Mouse (Mus musculus): ENCODE data around the gene Sgtb. TPM values are rescaled to one million over a fixed set of nuclear protein-coding genes. Genes with fewer than 3 reads are reported as not detected.
A peak's percentile ranks its signal among the peaks of the same experiment; 100 is the strongest.

Sgtb gene
- polyA plus RNA-seq, 1 experiment = 1.1 TPM

DNA sequence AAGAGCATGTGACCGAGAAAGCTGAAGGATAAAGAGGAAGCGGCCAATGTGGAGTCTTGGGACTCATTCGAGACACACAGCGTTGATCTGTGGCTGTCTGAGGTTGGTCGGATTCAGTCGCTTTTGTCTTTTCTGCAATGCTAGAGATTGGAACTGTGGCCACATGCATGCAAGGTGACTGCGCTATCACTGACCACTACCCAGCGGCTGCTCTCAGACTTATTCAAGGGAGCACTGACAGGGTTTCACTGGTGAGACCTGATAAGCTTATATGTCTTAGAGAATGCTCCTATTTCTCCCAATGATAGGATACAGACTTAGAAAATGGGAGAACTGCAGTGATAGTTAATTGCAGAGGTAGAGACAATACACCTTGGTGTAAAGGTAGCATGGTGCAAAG is 35.3 kb upstream of the Sgtb start:
- H3K27ac ChIP-seq (ENCODE audit: control insufficient read depth, insufficient read depth, low read depth, low read length, poor library complexity) = no peak overlapping the region
- TF ChIP-seq CTCF (IDR thresholded peaks at IDR 0.05; ENCODE audit: control insufficient read depth, insufficient read depth, low read length) (no peak), POLR2A (IDR thresholded peaks at IDR 0.05; ENCODE audit: borderline replicate concordance, control insufficient read depth, low read depth, low read length) (no peak)
- H3K4me1 ChIP-seq (ENCODE audit: control insufficient read depth, insufficient read depth, low read length) = no peaks in the 10 kb centered on the region; the same call in 1 of the 2 replicates
- no peak overlapping the region for H3K4me3 ChIP-seq (replicated peaks; ENCODE audit: control insufficient read depth, low read depth, low read length)
- 78% methylated on average over 8 of the region's 8 CpGs for WGBS

DNA sequence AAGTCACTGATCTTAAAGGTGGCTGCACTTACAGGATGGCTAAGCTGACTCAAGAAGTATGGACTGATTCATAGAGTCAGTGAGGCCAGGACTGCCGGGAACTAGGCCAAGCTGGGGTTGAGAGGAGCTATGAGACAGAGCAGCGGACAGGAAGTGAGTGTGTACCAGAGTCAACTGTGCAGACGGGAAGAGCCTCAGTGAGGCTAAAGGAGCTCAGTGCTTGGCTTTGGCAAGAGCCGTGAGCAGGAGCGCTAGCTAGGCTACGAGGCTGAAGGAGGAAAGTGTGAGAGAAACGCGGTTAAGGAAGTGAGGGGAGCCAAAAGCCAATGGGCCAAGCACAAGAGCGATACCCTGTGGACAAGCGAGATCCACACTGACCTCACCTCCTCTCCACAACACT is 34.8 kb upstream of the Sgtb start:
- 25% methylated on average over 10 of the region's 10 CpGs for WGBS
- no peaks in the 10 kb centered on the region; the same call in 1 of the 2 replicates for H3K4me1 ChIP-seq (ENCODE audit: control insufficient read depth, insufficient read depth, low read length)
- no peak overlapping the region for H3K27ac ChIP-seq (ENCODE audit: control insufficient read depth, insufficient read depth, low read depth, low read length, poor library complexity)
- H3K4me3 ChIP-seq (replicated peaks; ENCODE audit: control insufficient read depth, low read depth, low read length) = no peak overlapping the region
- TF ChIP-seq CTCF (IDR thresholded peaks at IDR 0.05; ENCODE audit: control insufficient read depth, insufficient read depth, low read length) = no peak
- no peak for TF ChIP-seq POLR2A (IDR thresholded peaks at IDR 0.05; ENCODE audit: borderline replicate concordance, control insufficient read depth, low read depth, low read length)

- no peak overlapping the region for H3K27ac ChIP-seq (ENCODE audit: control insufficient read depth, insufficient read depth, low read depth, low read length, poor library complexity)
- 87% methylated on average over 6 of the region's 6 CpGs for WGBS
- no peak for TF ChIP-seq POLR2A (IDR thresholded peaks at IDR 0.05; ENCODE audit: borderline replicate concordance, control insufficient read depth, low read depth, low read length)
- TF ChIP-seq CTCF (IDR thresholded peaks at IDR 0.05; ENCODE audit: control insufficient read depth, insufficient read depth, low read length) = no peak
- H3K4me1 ChIP-seq (ENCODE audit: control insufficient read depth, insufficient read depth, low read length) = no peaks in the 10 kb centered on the region; the same call in 1 of the 2 replicates
- H3K4me3 ChIP-seq (replicated peaks; ENCODE audit: control insufficient read depth, low read depth, low read length) = no peak overlapping the region
These were observed 32.5 kb upstream of the Sgtb start for GRCm38 (mm10) chr13:104076993-104077392.

DNA sequence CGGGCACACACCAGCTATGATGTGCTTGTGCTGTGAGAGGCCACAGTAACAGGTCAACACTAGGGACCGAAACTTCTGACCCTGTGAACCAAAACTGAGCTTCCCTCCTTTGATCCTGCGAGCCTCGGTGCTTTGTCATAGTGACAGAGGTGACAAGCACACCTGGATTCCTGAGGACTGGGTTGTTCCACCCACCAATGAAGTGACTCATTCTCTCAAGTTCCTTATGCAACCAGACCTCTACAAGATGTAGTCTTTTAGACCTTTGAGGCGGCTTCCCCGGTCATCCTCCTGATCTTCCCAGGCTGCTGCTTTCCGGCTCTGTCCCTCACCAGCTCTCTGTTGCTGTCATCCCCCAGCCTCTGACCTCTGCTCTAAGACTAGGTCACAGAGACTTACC is 27.0 kb upstream of the Sgtb start:
- Histone ChIP-seq H3K4me1 (ENCODE audit: control insufficient read depth, insufficient read depth, low read length) (no peaks in the 10 kb centered on the region), H3K4me3 (replicated peaks; ENCODE audit: control insufficient read depth, low read depth, low read length) (no peak overlapping the region), H3K27ac (ENCODE audit: control insufficient read depth, insufficient read depth, low read depth, low read length, poor library complexity) (no peak overlapping the region)
- no peak for TF ChIP-seq POLR2A (IDR thresholded peaks at IDR 0.05; ENCODE audit: borderline replicate concordance, control insufficient read depth, low read depth, low read length)
- TF ChIP-seq CTCF (IDR thresholded peaks at IDR 0.05; ENCODE audit: control insufficient read depth, insufficient read depth, low read length) = no peak
- 89% methylated on average over 7 of the region's 7 CpGs for WGBS

DNA sequence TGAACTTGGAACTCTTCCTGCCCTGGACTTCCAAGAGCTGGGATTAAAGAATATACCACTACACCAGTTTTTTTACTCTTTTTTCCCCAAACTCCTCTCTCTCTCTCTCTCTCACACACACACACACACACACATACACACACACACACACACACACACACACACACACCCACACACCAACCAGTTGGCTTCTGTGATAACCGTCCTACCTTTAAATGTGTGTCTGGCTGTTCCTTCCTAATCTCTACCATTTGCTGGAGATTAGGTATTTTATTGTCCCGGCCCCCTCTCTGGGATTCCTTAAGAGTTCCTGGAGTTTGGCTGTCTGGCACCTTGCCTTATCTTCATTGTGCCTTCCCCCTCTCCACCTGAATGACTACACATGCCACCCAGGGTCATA is 24.9 kb upstream of the Sgtb start:
- H3K4me1 ChIP-seq (ENCODE audit: control insufficient read depth, insufficient read depth, low read length) = no peaks in the 10 kb centered on the region
- H3K4me3 ChIP-seq (replicated peaks; ENCODE audit: control insufficient read depth, low read depth, low read length) = no peak overlapping the region
- H3K27ac ChIP-seq (ENCODE audit: control insufficient read depth, insufficient read depth, low read depth, low read length, poor library complexity) = no peak overlapping the region
- TF ChIP-seq POLR2A (IDR thresholded peaks at IDR 0.05; ENCODE audit: borderline replicate concordance, control insufficient read depth, low read depth, low read length) (no peak), CTCF (IDR thresholded peaks at IDR 0.05; ENCODE audit: control insufficient read depth, insufficient read depth, low read length) (no peak)
- 66% methylated on average over 2 of the region's 2 CpGs for WGBS

DNA sequence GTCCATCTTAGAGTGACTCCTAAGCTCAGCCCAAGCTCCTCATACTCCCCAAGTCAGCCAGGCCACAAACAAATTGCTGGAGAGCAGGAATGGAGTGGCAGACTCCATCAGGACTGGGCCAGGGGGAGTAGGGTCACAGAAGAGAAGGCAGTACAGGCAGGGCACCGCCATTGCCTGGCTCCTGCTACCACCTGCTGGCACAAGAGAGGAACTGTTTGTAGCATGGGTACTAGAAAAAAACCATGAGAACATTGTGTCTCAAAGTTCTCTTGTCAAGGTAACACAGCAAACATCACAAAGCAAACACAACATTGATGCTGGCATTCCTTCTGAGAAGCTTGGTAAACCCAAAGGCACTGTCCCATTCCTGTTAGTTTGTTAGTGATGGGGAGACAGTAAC is 20.2 kb upstream of the Sgtb start:
- 3% methylated on average over 1 of the region's 1 CpGs for WGBS

GRCm38 (mm10) chr13:104091734-104092133 is 17.8 kb upstream of the Sgtb start:
- Histone ChIP-seq H3K27ac (ENCODE audit: control insufficient read depth, insufficient read depth, low read depth, low read length, poor library complexity) (no peak overlapping the region), H3K4me1 (ENCODE audit: control insufficient read depth, insufficient read depth, low read length) (no peaks in the 10 kb centered on the region), H3K4me3 (replicated peaks; ENCODE audit: control insufficient read depth, low read depth, low read length) (no peak overlapping the region)
- WGBS = 8% methylated on average over 1 of the region's 1 CpGs
- TF ChIP-seq POLR2A (IDR thresholded peaks at IDR 0.05; ENCODE audit: borderline replicate concordance, control insufficient read depth, low read depth, low read length) (no peak), CTCF (IDR thresholded peaks at IDR 0.05; ENCODE audit: control insufficient read depth, insufficient read depth, low read length) (no peak)

More for the DNA sequence above, 20.2 kb upstream of the Sgtb start:
- H3K4me3 ChIP-seq (replicated peaks; ENCODE audit: control insufficient read depth, low read depth, low read length) = no peak overlapping the region
- H3K27ac ChIP-seq (ENCODE audit: control insufficient read depth, insufficient read depth, low read depth, low read length, poor library complexity) = no peak overlapping the region
- TF ChIP-seq CTCF (IDR thresholded peaks at IDR 0.05; ENCODE audit: control insufficient read depth, insufficient read depth, low read length) (peak; percentile 85), POLR2A (IDR thresholded peaks at IDR 0.05; ENCODE audit: borderline replicate concordance, control insufficient read depth, low read depth, low read length) (no peak)
- H3K4me1 ChIP-seq (ENCODE audit: control insufficient read depth, insufficient read depth, low read length) = no peaks in the 10 kb centered on the region

DNA sequence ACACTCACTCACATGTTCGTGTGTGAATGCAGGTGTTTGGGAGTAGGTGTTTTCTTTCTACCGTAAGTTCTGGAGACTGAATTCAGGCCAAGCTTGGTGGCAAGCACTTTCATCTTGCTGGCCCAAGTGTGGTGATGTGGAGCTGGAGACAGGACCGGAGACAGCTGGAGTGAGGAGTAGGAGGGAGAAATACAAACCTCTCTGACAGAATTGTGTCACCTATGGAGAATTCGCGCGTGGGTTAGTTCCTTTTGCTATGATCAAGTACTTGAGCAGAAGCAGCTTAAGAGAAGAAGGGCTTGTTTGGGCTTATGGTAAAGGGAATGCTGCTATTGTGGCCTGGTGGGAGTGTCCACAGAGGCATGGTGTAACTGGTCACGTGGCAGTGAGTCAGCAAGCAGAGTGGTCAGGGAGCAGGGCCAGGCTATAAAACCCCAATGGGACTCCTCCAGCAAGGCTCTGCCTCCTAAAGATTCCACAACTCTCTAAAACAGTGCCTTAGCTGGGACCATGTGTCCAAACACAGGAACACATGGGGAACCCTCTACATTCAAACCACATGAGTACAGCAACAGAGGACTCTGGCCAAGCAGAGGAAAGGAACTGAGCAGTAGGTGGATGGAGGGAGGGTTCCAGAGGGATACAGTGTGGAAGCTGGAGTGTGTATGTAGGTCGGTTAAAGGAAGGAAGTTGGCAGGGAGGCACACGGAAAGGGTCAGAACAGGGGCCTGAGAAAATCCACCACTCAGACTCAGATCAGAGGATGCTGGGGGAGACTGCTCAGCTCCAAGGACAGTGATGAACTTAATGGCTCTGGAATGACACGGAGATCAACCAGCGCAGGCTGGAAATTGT is 14.8 kb upstream of the Sgtb start:
- no peak overlapping the region for H3K27ac ChIP-seq (ENCODE audit: control insufficient read depth, insufficient read depth, low read depth, low read length, poor library complexity)
- no peak overlapping the region for H3K4me3 ChIP-seq (replicated peaks; ENCODE audit: control insufficient read depth, low read depth, low read length)
- WGBS = 68% methylated on average over 11 of the region's 11 CpGs
- TF ChIP-seq POLR2A (IDR thresholded peaks at IDR 0.05; ENCODE audit: borderline replicate concordance, control insufficient read depth, low read depth, low read length) (no peak), CTCF (IDR thresholded peaks at IDR 0.05; ENCODE audit: control insufficient read depth, insufficient read depth, low read length) (no peak)
- no peaks in the 10 kb centered on the region for H3K4me1 ChIP-seq (ENCODE audit: control insufficient read depth, insufficient read depth, low read length)
